ENCODE assay signal across 8 mouse cellular contexts in the genomic region with DNA sequence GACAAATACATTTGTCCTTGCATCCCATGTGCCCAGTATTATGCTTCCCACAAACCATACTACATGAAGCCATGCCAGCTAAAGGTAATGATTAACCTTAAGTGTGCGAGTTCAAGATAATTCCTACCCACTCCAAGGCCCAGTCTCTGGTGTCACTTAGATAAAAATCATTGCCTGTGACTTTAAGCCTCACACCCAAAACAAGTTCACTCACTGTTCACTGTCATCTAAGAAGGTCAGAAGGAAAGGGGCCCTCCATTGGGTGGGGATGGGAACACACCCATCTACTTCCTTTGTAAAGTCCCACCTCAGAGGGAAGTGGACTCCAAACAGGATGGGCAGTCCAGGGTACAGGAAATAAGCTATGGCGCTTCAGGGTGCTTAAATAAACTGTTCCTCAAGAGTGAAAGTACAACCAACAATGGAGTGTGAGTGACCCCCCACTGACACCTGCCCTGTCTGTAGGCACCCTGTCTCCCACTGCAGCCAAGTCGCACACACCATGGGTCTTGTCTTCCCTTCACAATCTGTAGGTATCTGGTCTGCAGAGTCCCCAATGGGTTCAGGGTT.
A peak's percentile ranks its signal among the peaks of the same experiment; 100 is the strongest.
DNase-seq lines count a peak whose midpoint lies in the region; ATAC-seq and TF ChIP-seq lines count a peak whose summit lies in the region.

No protein-coding gene starts in this region.

- peaks cover 24% of the 10 kb centered on the region for H3K4me1 ChIP-seq in E14TG2a.4 (replicated peaks; ENCODE audit: low read depth, low read length)
- H3K4me1 ChIP-seq in limb, embryonic 12.5 days (replicated peaks): peaks cover 27% of the 10 kb centered on the region

- WGBS in limb, embryonic 12.5 days: 72% methylated on average over 3 of the region's 3 CpGs

- H3K27me3 ChIP-seq in E14TG2a.4 (ENCODE audit: insufficient read depth, low read length): no peaks in the 10 kb centered on the region
- no peaks in the 10 kb centered on the region for H3K27me3 ChIP-seq in limb, embryonic 12.5 days

- intact Hi-C loops in heart, postnatal 10 days (cut with DNase I): no loop called here
- intact Hi-C loops in left cerebral cortex, postnatal 14 days (cut with DNase I): no loop called here

- no peak for ATAC-seq in limb, embryonic 12.5 days (ENCODE audit: insufficient number of reproducible peaks, insufficient read depth, low FRiP score, low TSS enrichment, low read depth)

- H3K36me3 ChIP-seq in E14TG2a.4 (ENCODE audit: insufficient read depth, low read length): no peaks in the 10 kb centered on the region
- no peaks in the 10 kb centered on the region for H3K36me3 ChIP-seq in limb, embryonic 12.5 days

- H3K4me2 ChIP-seq in limb, embryonic 12.5 days: no peak overlapping the region

- peak; percentile 12 for DNase-seq in adrenal gland, postnatal 14 days
- DNase-seq in adrenal gland, postnatal 10 days: no peak
- peak; percentile 20 to 27 for DNase-seq in heart, postnatal 10 days
- no peak for DNase-seq in cerebellum, adult 9-10 months
- DNase-seq in adrenal gland, postnatal 4 days (ENCODE audit: low spot score in 2 of 2): no peak
- no peak for DNase-seq in left cerebral cortex, postnatal 14 days (ENCODE audit: low spot score in 2 of 2)

- no peak for TF ChIP-seq CTCF in E14TG2a.4 (conservative IDR thresholded peaks at IDR 0.05; ENCODE audit: low read length)

- H3K27ac ChIP-seq in limb, embryonic 12.5 days: peak overlapping the region; percentile 41; the same call in 1 of the 2 replicates

- H3K9me3 ChIP-seq in E14TG2a.4 (ENCODE audit: low read length): peaks cover 11% of the 10 kb centered on the region; the same call in 1 of the 2 replicates
- H3K9me3 ChIP-seq in limb, embryonic 12.5 days: no peaks in the 10 kb centered on the region

- no peak overlapping the region for H3K9ac ChIP-seq in limb, embryonic 12.5 days (replicated peaks)

- peak overlapping the region; percentile 26; the same call in 1 of the 2 replicates for H3K4me3 ChIP-seq in E14TG2a.4 (replicated peaks; ENCODE audit: low read length)
- H3K4me3 ChIP-seq in limb, embryonic 12.5 days (replicated peaks): no peak overlapping the region

Comparison
In these comparisons a context has a peak if more than half of its experiments do, and no peak if none do; other contexts are left out.
1. DNase-seq: peak in adrenal gland, postnatal 14 days (single experiment) and heart, postnatal 10 days (2 of 2); none in adrenal gland, postnatal 10 days (single experiment), cerebellum, adult 9-10 months (single experiment), adrenal gland, postnatal 4 days (0 of 2) and left cerebral cortex, postnatal 14 days (0 of 2).